Mouse (Mus musculus) lung, adult 2 months (tissue): ENCODE results near the gene Nfic.

Experiments used
- CTCF ChIP-seq: fragments of 200-500 bp; IDR thresholded peaks from 2 replicates; pipeline ENCODE4 v1.5.1; 2011; ENCODE audit warnings: mild to moderate bottlenecking, low read length, control low read depth; ENCODE audit not compliant: insufficient read depth
- POLR2A ChIP-seq: fragments of 200-500 bp; IDR thresholded peaks from 2 replicates; pipeline ENCODE4 v1.6.1; 2011; ENCODE audit warnings: low read depth, mild to moderate bottlenecking, control low read depth, low read length, borderline replicate concordance; ENCODE audit errors: extremely low read depth

GRCm38 (mm10) chr10:81500032-81500431 is 44.6 kb upstream of the Nfic start, which contains the start of gene S1pr4:
- TF ChIP-seq CTCF (no peak), POLR2A (no peak)
